Mouse (Mus musculus) cortical plate, adult 2 months (tissue): ENCODE measurements around the gene Myadm.

ENCODE experiments used
- CTCF ChIP-seq: fragments of 200-500 bp; IDR thresholded peaks from 2 replicates; pipeline ENCODE4 v1.5.1; 2011; ENCODE audit warnings: mild to moderate bottlenecking, control low read depth, low read length; ENCODE audit not compliant: insufficient read depth; ENCODE audit errors: extremely low read depth
- POLR2A ChIP-seq: fragments of 200-500 bp; IDR thresholded peaks from 2 replicates; pipeline ENCODE4 v1.6.1; 2011; ENCODE audit warnings: mild to moderate bottlenecking, low read length, control low read depth; ENCODE audit not compliant: insufficient read depth; ENCODE audit errors: extremely low read depth

DNA sequence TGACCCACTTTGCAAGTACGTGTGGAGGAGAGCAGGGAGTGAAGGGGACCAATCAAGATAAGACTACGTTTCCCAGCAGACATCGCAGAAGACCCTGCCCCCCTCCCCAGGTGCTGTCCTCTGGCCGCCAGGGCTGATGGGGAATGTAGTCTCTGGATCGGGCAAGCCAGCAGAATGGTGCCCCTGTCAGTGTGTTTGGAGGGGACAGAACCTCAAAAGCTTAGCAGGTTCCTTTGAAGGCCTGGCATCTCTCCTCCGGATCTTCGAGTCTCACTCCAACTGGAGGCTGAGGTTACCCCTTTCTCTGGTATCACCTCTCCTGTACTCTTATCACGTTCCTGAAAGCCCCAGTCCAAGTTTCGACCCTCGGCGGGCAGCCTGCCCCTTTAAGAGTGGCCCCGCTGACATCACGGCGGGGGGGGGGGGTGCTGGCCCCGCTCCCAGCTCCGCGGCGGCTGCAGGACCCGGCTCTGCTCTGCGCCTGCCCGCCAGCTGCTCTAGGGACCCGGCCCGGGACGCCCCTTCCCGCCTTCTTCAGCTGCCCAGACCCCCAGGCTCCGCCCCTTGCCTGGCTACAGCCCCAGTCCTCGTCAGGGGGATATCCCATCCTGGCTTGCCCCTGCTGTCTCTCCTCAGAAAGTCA lies 42.8 kb downstream of the Myadm start:
- TF ChIP-seq CTCF = no peak
- no peak; the same call in 1 of the 2 replicates for TF ChIP-seq POLR2A
